Mouse (Mus musculus) right cerebral cortex, postnatal 4 days (tissue): ENCODE measurements at regions not wholly inside any gene's neighbourhood (a gene's known extent, or its start where the extent isn't known, plus 50 kb on each side); places are given as distances from the start of the nearest gene placed in this dataset.

Experiments
- DNase-seq: peaks from one replicate; pipeline ENCODE4 v3.0.0-alpha.2; 2022

GRCm38 (mm10) chr9:69705942-69706341, 54.8 kb downstream of the Foxb1 start:
- DNase-seq, result no peak

- DNase-seq, result no peak
Observed at GRCm38 (mm10) chr9:69705071-69705470, 55.7 kb downstream of the Foxb1 start.

- no peak for DNase-seq
Observed at GRCm38 (mm10) chr9:69703731-69704130, 57.0 kb downstream of the Foxb1 start.

- no peak for DNase-seq
Observed at GRCm38 (mm10) chr9:69702156-69702928, 58.4 kb downstream of the Foxb1 start.

GRCm38 (mm10) chr9:69700696-69701095, 60.0 kb downstream of the Foxb1 start:
- no peak for DNase-seq

GRCm38 (mm10) chr9:69691756-69692155, 69.0 kb downstream of the Foxb1 start:
- DNase-seq, result no peak

- DNase-seq, result no peak
Observed at GRCm38 (mm10) chr9:69687349-69688123, 73.2 kb downstream of the Foxb1 start.

GRCm38 (mm10) chr9:69686766-69687165, 74.0 kb downstream of the Foxb1 start:
- no peak for DNase-seq

GRCm38 (mm10) chr9:69685630-69686029, 75.1 kb downstream of the Foxb1 start:
- DNase-seq, result no peak

GRCm38 (mm10) chr9:69681372-69682213, 79.1 kb downstream of the Foxb1 start:
- no peak for DNase-seq

- no peak for DNase-seq
Observed at GRCm38 (mm10) chr9:69678634-69679033, 82.1 kb downstream of the Foxb1 start.

- DNase-seq, result no peak
Observed at GRCm38 (mm10) chr9:69673463-69674105, 87.2 kb downstream of the Foxb1 start.

GRCm38 (mm10) chr9:69672657-69673462, 87.9 kb downstream of the Foxb1 start:
- no peak for DNase-seq

GRCm38 (mm10) chr9:69671199-69671598, 89.5 kb downstream of the Foxb1 start:
- no peak for DNase-seq

GRCm38 (mm10) chr9:69670551-69671044, 90.1 kb downstream of the Foxb1 start:
- DNase-seq, result no peak

- DNase-seq, result no peak
Observed at GRCm38 (mm10) chr9:69669611-69670550, 90.9 kb downstream of the Foxb1 start.

- no peak for DNase-seq
Observed at GRCm38 (mm10) chr9:69668475-69669090, 92.2 kb downstream of the Foxb1 start.

GRCm38 (mm10) chr9:69667064-69667533, 93.6 kb downstream of the Foxb1 start:
- no peak for DNase-seq

- DNase-seq, result no peak
Observed at GRCm38 (mm10) chr9:69664201-69664600, 96.5 kb downstream of the Foxb1 start.

- no peak for DNase-seq
Observed at GRCm38 (mm10) chr9:69662394-69662793, 98.3 kb downstream of the Foxb1 start.
